Mouse (Mus musculus) myocyte (in vitro differentiated cells): Measurements from ENCODE around the gene Gm21915. TPM values are rescaled to one million over a fixed set of nuclear protein-coding genes. Genes with fewer than 3 reads are reported as not detected.

ENCODE experiments used
- H3K27me3 ChIP-seq: one replicate; pipeline ENCODE4 v1.6.1; 2011; ENCODE audit not compliant: control insufficient read depth, insufficient read depth, insufficient read length
- H3K36me3 ChIP-seq: one replicate; pipeline ENCODE4 v1.6.1; 2011; ENCODE audit not compliant: control insufficient read depth, insufficient read depth
- H3K4me2 ChIP-seq: one replicate; pipeline ENCODE4 v1.6.1; 2011; ENCODE audit warnings: low read depth, control low read depth
- H3K4me3 ChIP-seq: one replicate; pipeline ENCODE4 v1.5.1; 2011; ENCODE audit warnings: mild to moderate bottlenecking, control low read depth, moderate library complexity
- H3K79me2 ChIP-seq: one replicate; pipeline ENCODE4 v1.6.1; 2011; ENCODE audit not compliant: control insufficient read depth, insufficient read depth
- H3ac ChIP-seq: one replicate; pipeline ENCODE4 v1.6.1; 2011; ENCODE audit not compliant: control insufficient read depth, insufficient read length
- CEBPB ChIP-seq: IDR thresholded peaks from 2 replicates; pipeline ENCODE4 v1.6.1; 2011; ENCODE audit warnings: mild to moderate bottlenecking, moderate library complexity; ENCODE audit not compliant: poor library complexity, insufficient read depth, severe bottlenecking
- E2F4 ChIP-seq: IDR thresholded peaks from one replicate; pipeline ENCODE4 v1.6.1; 2011; ENCODE audit warnings: mild to moderate bottlenecking, control low read depth, moderate library complexity; ENCODE audit not compliant: insufficient read depth
- MAX ChIP-seq: IDR thresholded peaks from one replicate; pipeline ENCODE4 v1.6.1; 2011; ENCODE audit warnings: low read depth, mild to moderate bottlenecking, control low read depth
- MYOD1 ChIP-seq, 3 experiments: IDR thresholded peaks; one replicate each; pipeline ENCODE4 v1.6.1; 2011; ENCODE audit warnings: control low read depth in 2 of 3, low read depth in 2 of 3, mild to moderate bottlenecking in 2 of 3, moderate library complexity in 1 of 3; ENCODE audit not compliant: insufficient read length in 2 of 3, control insufficient read depth in 1 of 3
- MYOG ChIP-seq, 3 experiments: IDR thresholded peaks; one replicate each; pipeline ENCODE4 v1.6.1; 2011; ENCODE audit warnings: control low read depth in 2 of 3, low read depth in 2 of 3, mild to moderate bottlenecking in 2 of 3; ENCODE audit not compliant: insufficient read length in 2 of 3, control insufficient read depth in 1 of 3, insufficient read depth in 1 of 3
- POLR2A ChIP-seq: IDR thresholded peaks from one replicate; pipeline ENCODE4 v1.6.1; 2011; ENCODE audit warnings: low read depth, mild to moderate bottlenecking, control low read depth, moderate library complexity; ENCODE audit not compliant: insufficient read length
- POLR2AphosphoS2 ChIP-seq: IDR thresholded peaks from one replicate; pipeline ENCODE4 v1.6.1; 2011; ENCODE audit warnings: low read depth, control low read depth; ENCODE audit not compliant: insufficient read length
- REST ChIP-seq: IDR thresholded peaks from one replicate; pipeline ENCODE4 v1.6.1; 2011; ENCODE audit warnings: mild to moderate bottlenecking, control low read depth, moderate library complexity; ENCODE audit not compliant: insufficient read depth, insufficient read length
- SRF ChIP-seq: IDR thresholded peaks from one replicate; pipeline ENCODE4 v1.6.1; 2011; ENCODE audit warnings: low read depth; ENCODE audit not compliant: control insufficient read depth, insufficient read length
- TCF12 ChIP-seq: IDR thresholded peaks from one replicate; pipeline ENCODE4 v1.6.1; 2011; ENCODE audit warnings: mild to moderate bottlenecking, control low read depth; ENCODE audit not compliant: poor library complexity, insufficient read depth, severe bottlenecking
- TCF3 ChIP-seq: IDR thresholded peaks from one replicate; pipeline ENCODE4 v1.6.1; 2011; ENCODE audit warnings: low read depth, control low read depth; ENCODE audit not compliant: insufficient read length
- USF1 ChIP-seq: IDR thresholded peaks from one replicate; pipeline ENCODE4 v1.6.1; 2011; ENCODE audit warnings: low read depth, mild to moderate bottlenecking, control low read depth, moderate library complexity
- polyA plus RNA-seq: library from polyadenylated mRNA; unstranded; fragments of >200 nt; fragmentation: generic; extraction: Trizol; gene quantifications from one replicate; pipeline ENCODE4 v1.2.1, GENCODE M21; 2012; ENCODE audit warnings: missing spikeins

The Gm21915 gene
- polyA plus RNA-seq, 1 experiment, result not detected

- no peak overlapping the region for H3K4me2 ChIP-seq
These were observed 38.9 kb upstream of the Gm21915 start for GRCm38 (mm10) chr9:40631505-40631904.

GRCm38 (mm10) chr9:40636054-40636453 lies 34.4 kb upstream of the Gm21915 start:
- H3K36me3 ChIP-seq, result no peaks in the 10 kb centered on the region
- TF ChIP-seq POLR2A, result no peak
- TF ChIP-seq MYOG (IDR thresholded peaks at IDR 0.05; ENCODE audit: control insufficient read depth in 1 of 3, insufficient read depth in 1 of 3, insufficient read length in 2 of 3, low read depth in 2 of 3), result no peak
- no peak for TF ChIP-seq TCF3
- no peak for TF ChIP-seq REST
- TF ChIP-seq E2F4, result no peak
- TF ChIP-seq TCF12, result no peak
- TF ChIP-seq MAX, result no peak
- no peak for TF ChIP-seq POLR2AphosphoS2
- TF ChIP-seq USF1, result no peak
- no peak for TF ChIP-seq SRF
- TF ChIP-seq CEBPB, result no peak
- TF ChIP-seq MYOD1 (IDR thresholded peaks at IDR 0.05; ENCODE audit: control insufficient read depth in 1 of 3, insufficient read length in 2 of 3, low read depth in 2 of 3), result no peak
- H3K79me2 ChIP-seq, result no peaks in the 10 kb centered on the region
- H3ac ChIP-seq, result no peak overlapping the region
- H3K27me3 ChIP-seq, result no peaks in the 10 kb centered on the region
- H3K4me2 ChIP-seq, result no peak overlapping the region
- no peak overlapping the region for H3K4me3 ChIP-seq

More at GRCm38 (mm10) chr9:40631505-40631904, 38.9 kb upstream of the Gm21915 start:
- H3K79me2 ChIP-seq, result no peaks in the 10 kb centered on the region
- H3K36me3 ChIP-seq, result no peaks in the 10 kb centered on the region
- no peaks in the 10 kb centered on the region for H3K27me3 ChIP-seq
- no peak for TF ChIP-seq SRF
- no peak overlapping the region for H3K4me3 ChIP-seq
- H3ac ChIP-seq, result no peak overlapping the region

DNA sequence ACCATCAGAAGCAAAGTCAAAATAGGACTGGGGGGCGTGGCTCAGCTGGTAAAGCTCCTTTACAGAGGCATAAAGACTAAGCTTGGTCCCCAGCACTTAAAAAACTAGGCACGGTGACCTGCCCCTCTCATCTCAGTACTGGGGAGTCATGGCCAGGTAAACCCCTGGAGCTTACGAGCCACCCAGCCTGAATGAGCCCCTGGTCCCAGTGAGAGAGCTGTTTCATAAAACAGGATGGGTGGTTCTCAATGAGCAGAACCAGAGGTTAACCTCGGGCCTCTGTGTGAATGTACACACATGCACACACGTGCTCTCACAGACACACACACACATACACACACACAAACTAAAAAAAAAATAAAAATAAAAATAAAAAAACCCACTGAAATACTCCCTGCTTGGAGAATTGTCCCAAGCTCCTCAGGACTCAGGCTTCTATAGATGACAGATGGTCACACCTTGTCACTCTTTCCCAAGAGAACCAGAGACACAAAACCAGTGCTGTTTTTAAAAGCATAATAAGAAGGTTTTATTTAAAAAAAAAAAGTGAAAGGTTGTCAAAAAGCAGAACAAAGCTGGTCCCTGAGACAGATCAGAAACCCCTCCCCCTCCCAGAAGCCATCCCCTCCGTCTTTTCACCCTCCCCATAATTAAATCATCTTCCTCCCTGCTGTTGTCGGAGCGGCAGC lies 32.6 kb upstream of the Gm21915 start:
- no peaks in the 10 kb centered on the region for H3K27me3 ChIP-seq
- H3K4me3 ChIP-seq, result no peak overlapping the region
- H3K36me3 ChIP-seq, result no peaks in the 10 kb centered on the region

GRCm38 (mm10) chr9:40638394-40639049 lies 31.9 kb upstream of the Gm21915 start:
- Histone ChIP-seq H3K27me3 (no peaks in the 10 kb centered on the region), H3K4me3 (no peak overlapping the region), H3K4me2 (no peak overlapping the region), H3K36me3 (no peaks in the 10 kb centered on the region), H3ac (no peak overlapping the region), H3K79me2 (no peaks in the 10 kb centered on the region)
- TF ChIP-seq USF1, result no peak
- TF ChIP-seq MYOD1 (IDR thresholded peaks at IDR 0.05; ENCODE audit: control insufficient read depth in 1 of 3, insufficient read length in 2 of 3, low read depth in 2 of 3), result no peak
- TF ChIP-seq SRF, result no peak
- TF ChIP-seq TCF12, result no peak
- no peak for TF ChIP-seq MAX
- TF ChIP-seq TCF3, result no peak
- TF ChIP-seq REST, result no peak
- TF ChIP-seq POLR2AphosphoS2, result no peak
- no peak for TF ChIP-seq CEBPB
- TF ChIP-seq POLR2A, result no peak
- no peak for TF ChIP-seq E2F4
- TF ChIP-seq MYOG (IDR thresholded peaks at IDR 0.05; ENCODE audit: control insufficient read depth in 1 of 3, insufficient read depth in 1 of 3, insufficient read length in 2 of 3, low read depth in 2 of 3), result no peak

More for the DNA sequence above, 32.6 kb upstream of the Gm21915 start:
- Histone ChIP-seq H3K79me2 (no peaks in the 10 kb centered on the region), H3K4me2 (no peak overlapping the region), H3ac (no peak overlapping the region)
- TF ChIP-seq USF1, result no peak
- no peak for TF ChIP-seq MYOD1 (IDR thresholded peaks at IDR 0.05; ENCODE audit: control insufficient read depth in 1 of 3, insufficient read length in 2 of 3, low read depth in 2 of 3)
- no peak for TF ChIP-seq MAX
- no peak for TF ChIP-seq TCF3
- no peak for TF ChIP-seq TCF12
- TF ChIP-seq MYOG (IDR thresholded peaks at IDR 0.05; ENCODE audit: control insufficient read depth in 1 of 3, insufficient read depth in 1 of 3, insufficient read length in 2 of 3, low read depth in 2 of 3), result no peak
- TF ChIP-seq CEBPB, result no peak
- TF ChIP-seq E2F4, result no peak
- no peak for TF ChIP-seq POLR2AphosphoS2
- TF ChIP-seq POLR2A, result no peak
- no peak for TF ChIP-seq REST
- TF ChIP-seq SRF, result no peak
